Mouse (Mus musculus) spleen, postnatal 36 days (tissue): ENCODE measurements at regions not wholly inside any gene's neighbourhood (a gene's known extent, or its start where the extent isn't known, plus 50 kb on each side); places are given as distances from the start of the nearest gene placed in this dataset.

Experiments used
- DNase-seq, 2 experiments: peaks; one replicate each; pipeline ENCODE4 v3.0.0; 2022; ENCODE audit warnings: low spot score in 2 of 2, mixed read lengths in 1 of 2

GRCm38 (mm10) chr15:64434502-64434901, 374.2 kb upstream of the Fam49b start:
- no peak for DNase-seq

- no peak for DNase-seq
These were observed 374.6 kb upstream of the Fam49b start for GRCm38 (mm10) chr15:64434908-64435307.

- no peak for DNase-seq
These were observed 372.4 kb upstream of the Gm21798 start for GRCm38 (mm10) chr15:64445076-64445475.

- DNase-seq, result peak; percentile 4 to 6
These were observed 371.0 kb upstream of the Gm21798 start for GRCm38 (mm10) chr15:64446411-64447072.

- DNase-seq, result peak; percentile 6 to 29
These were observed 370.1 kb upstream of the Gm21798 start for GRCm38 (mm10) chr15:64447239-64447952.

- DNase-seq, result no peak
These were observed 368.8 kb upstream of the Gm21798 start for GRCm38 (mm10) chr15:64448581-64449140.

GRCm38 (mm10) chr15:64470743-64471142, 346.8 kb upstream of the Gm21798 start:
- no peak for DNase-seq

GRCm38 (mm10) chr15:64471597-64471996, 345.9 kb upstream of the Gm21798 start:
- DNase-seq, result no peak

- DNase-seq, result no peak
These were observed 343.3 kb upstream of the Gm21798 start for GRCm38 (mm10) chr15:64474236-64474635.

GRCm38 (mm10) chr15:64477131-64477530, 340.4 kb upstream of the Gm21798 start:
- DNase-seq, result no peak

- DNase-seq, result no peak
These were observed 336.9 kb upstream of the Gm21798 start for GRCm38 (mm10) chr15:64480625-64481024.

- no peak for DNase-seq
These were observed 336.3 kb upstream of the Gm21798 start for GRCm38 (mm10) chr15:64481226-64481625.

- no peak for DNase-seq
These were observed 334.5 kb upstream of the Gm21798 start for GRCm38 (mm10) chr15:64482960-64483359.

- DNase-seq, result no peak
These were observed 329.7 kb upstream of the Gm21798 start for GRCm38 (mm10) chr15:64487801-64488200.

- DNase-seq, result no peak
These were observed 316.7 kb upstream of the Gm21798 start for GRCm38 (mm10) chr15:64500783-64501182.

GRCm38 (mm10) chr15:64501479-64501878, 316.0 kb upstream of the Gm21798 start:
- DNase-seq, result no peak

GRCm38 (mm10) chr15:64504751-64505150, 312.7 kb upstream of the Gm21798 start:
- DNase-seq, result no peak

- DNase-seq, result no peak
These were observed 306.8 kb upstream of the Gm21798 start for GRCm38 (mm10) chr15:64510649-64511048.

GRCm38 (mm10) chr15:64511176-64511575, 306.3 kb upstream of the Gm21798 start:
- no peak for DNase-seq

- DNase-seq, result no peak
These were observed 304.9 kb upstream of the Gm21798 start for GRCm38 (mm10) chr15:64512615-64513014.

GRCm38 (mm10) chr15:64513501-64514097, 303.9 kb upstream of the Gm21798 start:
- no peak for DNase-seq

- DNase-seq, result no peak
These were observed 302.3 kb upstream of the Gm21798 start for GRCm38 (mm10) chr15:64515179-64515578.

GRCm38 (mm10) chr15:64519207-64519628, 298.3 kb upstream of the Gm21798 start:
- no peak for DNase-seq
